Mouse (Mus musculus) T-cell, adult 2 months (primary cell): Measurements from ENCODE around the gene Arpp21.

Experiments used
- DNase-seq: peaks from one replicate; pipeline ENCODE4 v3.0.0; 2022; ENCODE audit warnings: low spot score

The Arpp21 gene

DNA sequence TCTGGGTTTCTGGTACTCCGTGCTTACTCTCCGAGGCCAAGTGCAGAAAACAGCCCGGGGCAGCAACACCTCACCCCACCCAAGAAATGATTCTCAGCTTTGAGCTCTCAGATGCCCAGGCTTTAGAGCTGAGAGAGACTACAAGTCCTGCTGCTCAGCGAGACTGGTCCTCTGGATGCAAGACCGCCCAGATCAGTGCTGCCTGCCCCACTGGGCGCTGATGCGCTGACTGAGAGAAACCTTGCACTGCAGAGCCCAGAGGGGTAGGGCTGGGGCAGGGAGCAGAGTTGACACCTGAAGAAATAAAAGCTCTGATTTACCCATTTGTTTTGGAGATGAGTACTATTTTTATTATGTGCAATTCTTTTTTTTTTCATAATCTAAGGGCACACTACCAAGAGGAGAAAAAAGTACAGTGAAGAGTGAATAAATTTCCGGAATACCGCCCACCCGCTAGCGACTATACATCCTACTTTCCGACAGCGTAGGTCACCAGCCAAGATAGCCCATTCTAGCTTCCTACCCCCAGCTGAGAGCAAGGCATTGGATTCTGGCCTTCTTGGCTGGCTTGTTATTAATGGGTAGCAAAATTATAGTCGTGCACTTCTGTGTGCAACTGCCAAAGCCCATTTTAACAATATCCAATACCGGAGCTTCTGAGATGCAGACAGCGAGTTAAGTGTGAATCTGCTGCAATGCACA is at the start of gene Arpp21:
TSS of gene Arpp21 (minus strand) at position 243 of the 702 bp plus-strand sequence.
- no peak for DNase-seq

DNA sequence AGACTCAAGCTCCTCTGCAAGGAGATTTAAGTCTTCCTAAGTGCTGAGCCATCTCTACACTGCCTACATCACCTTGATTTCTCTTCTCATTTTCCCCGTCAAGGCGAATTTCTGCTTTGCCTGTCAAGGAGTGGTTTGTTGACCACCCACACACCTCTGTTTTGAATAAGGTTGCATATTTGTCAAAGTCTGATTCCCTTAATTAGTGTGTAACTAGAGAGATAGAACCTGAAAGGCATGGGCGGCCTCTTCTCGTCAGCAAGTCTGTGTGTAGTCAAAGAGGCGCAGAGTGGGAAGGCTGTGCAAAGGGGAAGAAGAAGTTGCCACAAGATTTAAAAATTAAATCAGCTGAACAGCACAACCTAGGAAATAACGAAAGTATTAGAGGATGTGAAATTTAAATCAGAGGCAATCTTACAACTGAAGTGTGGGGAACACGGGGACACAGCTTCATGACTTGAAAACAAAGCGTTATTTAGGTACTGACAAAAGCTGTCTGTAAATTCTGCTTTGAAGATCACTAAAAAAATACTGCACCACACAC is 36.8 kb upstream of the Arpp21 start:
- no peak for DNase-seq

DNA sequence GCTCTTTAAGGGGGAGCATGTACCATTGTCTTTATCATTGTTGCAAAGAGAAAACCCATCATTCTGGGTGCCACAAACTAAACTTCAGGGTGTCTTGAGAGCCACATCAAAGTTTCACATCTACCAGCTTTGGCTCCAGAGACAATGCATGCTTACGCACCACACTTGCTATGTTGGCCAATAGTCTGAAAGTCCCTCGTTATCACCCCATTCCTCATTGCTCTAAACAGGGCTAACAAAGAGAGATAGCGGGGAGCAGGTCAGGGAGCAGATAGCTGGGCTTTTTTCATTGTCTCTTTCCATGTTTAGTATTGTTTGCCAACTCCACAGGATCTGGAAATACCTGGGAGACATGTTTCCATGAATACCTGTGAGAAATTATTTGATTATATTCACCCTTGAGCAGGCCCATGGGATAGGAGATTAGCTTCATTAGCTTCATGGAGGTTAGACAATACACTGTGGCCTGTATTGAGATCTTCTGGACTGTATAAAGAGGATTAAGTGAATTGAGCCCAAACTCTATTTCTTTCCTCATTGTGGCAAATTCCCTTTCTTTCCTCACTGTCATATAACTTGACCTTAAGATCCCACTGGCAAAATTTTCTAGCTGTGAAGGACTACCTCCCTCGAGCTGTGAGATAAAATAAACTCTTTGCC is 29.4 kb upstream of the Arpp21 start:
- no peak for DNase-seq

DNA sequence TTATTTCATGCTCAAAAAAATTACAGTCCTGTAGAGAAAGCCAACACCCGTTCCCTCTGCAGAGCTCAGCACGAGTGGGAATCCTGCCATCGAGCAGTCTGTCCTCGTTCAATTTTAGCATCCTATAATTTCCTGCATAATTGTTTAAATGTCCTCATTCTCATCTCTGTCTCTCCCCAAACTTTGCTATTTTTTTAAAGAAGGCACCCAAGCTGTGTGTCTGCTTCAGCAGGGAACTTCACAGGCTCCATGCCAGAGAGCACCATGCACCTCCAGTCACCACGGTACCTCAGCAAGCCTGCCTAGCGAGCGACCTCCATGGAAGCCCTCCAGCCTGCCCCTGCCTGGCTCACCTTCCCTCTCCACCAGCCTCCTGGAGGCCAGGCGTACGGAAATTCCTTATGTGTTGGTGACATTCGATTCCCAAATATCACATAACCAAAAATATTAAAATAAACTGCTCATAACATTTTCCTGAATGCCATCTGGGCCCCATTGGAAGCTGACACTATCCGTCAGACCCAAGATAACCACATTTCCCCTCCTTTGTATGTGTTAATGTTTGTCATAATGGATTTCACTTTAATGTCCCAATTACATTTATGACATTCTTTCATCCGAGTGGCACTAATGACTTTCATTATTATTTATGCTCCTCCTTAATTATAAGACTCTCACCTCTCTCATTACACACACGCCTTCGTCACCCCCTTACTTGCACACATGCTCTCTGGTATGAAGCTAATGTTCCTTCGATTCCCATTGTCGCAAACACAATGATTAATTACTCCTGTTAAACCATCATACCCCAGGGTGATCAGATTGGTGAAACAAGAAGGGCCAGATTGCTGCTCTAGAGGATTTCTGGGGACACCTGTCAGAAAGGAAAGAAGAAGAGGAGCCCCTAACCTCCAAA is 26.5 kb upstream of the Arpp21 start:
- DNase-seq = no peak

DNA sequence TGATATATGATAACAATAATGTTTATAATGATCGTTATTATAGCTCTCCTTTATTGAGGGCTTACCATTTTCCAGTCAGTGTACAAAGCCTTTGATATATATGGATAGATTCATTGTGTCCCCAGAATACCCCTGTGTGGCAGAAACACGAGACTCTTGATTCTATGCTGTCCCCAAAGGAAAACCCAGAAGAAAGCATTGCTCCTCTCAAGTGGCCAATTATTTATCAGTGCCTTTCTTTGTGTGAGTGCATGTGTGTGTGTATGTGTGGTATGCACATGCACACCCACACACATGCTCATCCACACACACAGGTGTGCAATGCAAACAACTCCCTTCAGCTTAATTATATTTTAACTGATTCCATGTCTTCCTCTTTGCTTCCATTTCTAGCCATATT is 25.8 kb upstream of the Arpp21 start:
- no peak for DNase-seq

DNA sequence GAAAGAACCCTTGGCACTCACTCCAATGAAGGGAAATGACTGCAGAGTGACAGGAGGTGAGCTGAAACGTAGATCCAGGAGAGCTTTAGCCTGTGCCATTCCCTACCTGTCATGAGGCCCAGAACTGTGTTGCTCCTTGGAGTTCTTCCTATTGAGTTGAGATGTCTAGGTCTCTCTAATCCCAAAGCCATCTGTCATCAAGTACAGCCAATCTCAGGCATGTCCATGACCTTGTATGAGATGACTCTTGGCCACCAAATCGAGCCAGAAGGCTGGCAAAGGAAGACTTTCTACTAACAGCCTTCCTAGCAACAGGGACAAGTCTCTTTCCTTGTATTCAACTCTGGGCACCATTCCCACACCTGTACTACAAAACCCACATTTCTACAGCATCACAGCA is 25.0 kb upstream of the Arpp21 start:
- DNase-seq = no peak

DNA sequence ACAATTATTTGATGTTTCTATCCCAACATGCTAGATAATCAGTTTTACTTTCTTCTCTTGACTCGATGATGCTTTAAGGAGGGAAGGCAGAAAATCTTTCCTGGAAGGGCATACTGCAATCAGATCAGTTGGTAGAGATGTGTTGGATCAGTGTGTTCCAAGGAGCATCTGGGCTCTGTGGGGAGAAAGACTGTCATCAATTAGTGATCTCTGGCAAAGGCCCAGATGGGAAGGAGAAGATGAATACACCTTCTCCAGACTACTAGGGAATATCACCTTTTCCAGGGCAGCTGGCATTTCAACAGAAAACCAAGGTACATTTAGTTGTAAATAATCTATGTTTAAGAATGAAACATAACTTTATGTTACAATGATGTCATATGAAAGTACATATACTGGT is 22.8 kb upstream of the Arpp21 start:
- no peak for DNase-seq

DNA sequence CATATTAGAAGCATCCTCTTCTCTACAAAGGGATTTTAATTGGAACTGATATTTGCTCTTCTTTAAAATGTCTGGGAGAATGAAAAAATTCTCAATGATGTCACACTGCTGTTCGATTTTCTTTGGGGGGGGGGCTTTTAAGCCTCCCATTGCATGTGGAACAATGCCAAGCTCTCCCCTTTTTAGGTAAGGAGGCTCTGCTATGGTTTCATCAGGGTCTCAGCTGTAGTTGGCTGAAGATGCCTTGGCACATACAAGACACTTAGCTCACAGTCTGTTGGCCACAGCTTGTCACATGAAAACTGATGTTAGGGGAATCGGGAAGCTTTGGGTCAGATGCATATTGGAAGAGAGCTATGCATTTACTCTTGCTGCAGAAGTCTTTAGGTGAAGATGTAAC is 20.2 kb upstream of the Arpp21 start:
- DNase-seq = no peak

DNA sequence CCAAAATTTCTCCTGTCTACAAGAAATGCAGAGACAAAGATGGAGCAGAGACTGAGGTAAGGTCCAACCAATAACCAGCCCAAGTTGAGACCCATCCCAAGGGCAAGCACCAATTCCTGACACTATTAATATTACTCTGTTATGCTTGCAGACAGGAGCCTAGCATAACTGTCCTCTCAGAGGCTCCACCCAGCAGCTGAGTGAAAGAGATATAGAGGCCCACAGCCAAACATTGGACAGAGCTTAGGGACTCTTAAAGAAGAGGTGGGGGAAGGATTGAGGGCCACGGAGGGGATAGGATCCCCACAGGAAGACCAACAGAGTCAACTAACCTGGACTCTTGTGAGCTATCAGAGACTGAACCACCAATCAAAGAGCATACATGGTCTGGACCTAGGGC is 18.0 kb upstream of the Arpp21 start:
- no peak for DNase-seq

DNA sequence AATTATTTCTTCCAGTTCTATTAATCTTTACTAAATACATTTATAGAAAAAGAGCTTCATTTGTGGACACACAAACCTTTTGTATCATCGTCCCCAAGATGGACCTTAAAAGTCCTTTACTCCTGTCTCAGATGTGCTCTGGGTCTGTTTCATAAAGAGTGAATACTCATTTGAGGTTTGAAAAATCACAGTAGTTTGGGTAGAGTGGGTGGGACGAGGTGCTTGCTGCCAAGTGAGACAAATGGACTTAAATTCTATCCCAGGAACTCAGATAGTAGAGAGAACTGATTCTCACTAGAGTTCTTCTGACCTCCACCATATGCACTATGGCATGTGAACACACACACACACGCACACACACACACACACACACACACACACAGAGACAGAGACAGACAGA is 16.1 kb upstream of the Arpp21 start:
- DNase-seq = no peak

DNA sequence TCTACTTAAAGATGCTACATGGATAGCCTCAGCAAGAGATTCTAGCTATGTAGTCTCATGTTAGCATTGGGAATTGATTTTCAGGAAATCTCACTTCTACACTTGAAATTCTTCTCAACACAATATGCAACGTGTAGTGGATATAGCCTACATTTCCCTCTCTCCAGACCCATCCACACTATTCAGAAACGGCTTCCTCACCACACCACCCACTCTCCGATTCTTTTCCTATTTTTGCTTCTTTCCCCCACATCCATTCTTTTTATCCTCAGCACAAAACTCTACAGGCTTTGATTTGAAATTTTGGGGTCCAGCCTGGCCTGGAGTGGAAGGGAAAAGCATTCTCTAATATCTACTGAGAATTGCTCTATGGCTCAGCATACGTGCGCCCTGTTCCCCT is 15.6 kb upstream of the Arpp21 start:
- DNase-seq = no peak

DNA sequence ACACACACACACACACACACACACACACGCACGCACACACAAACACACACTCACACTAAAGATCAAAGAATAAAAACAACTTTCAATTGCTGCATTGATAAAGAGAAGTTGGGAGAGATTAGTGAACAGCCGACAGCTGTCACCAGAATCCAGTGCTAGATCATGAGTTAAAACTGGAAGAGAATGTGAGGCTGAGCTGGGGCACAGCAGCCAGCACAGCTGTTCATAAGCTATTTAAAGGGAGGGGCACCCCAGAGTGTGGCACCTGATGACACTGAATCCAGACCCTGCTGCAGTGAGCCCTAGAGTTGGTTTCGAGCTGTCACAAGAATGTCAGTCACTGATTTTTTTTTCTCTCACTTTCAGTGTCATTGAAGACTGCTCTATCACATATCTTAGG is 14.0 kb upstream of the Arpp21 start:
- no peak for DNase-seq

DNA sequence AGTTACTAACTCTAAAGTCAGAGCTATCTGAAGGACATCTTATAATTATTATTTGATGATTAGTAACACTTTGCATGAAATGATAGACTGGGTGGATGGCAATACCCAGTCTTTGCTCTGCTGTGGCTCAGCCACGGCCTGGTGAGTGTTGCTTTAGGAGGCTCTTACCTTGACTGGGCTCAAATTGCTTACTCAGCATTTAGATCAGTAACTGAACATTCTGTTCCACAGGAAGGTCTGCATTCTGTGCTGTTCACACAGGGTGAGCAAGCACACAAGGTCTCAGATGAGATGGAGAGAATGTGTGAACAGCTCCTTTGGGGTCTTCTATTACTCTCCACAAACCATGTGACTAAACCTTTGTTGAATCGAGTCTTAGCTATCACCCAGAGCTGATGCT is 11.4 kb upstream of the Arpp21 start:
- no peak for DNase-seq

DNA sequence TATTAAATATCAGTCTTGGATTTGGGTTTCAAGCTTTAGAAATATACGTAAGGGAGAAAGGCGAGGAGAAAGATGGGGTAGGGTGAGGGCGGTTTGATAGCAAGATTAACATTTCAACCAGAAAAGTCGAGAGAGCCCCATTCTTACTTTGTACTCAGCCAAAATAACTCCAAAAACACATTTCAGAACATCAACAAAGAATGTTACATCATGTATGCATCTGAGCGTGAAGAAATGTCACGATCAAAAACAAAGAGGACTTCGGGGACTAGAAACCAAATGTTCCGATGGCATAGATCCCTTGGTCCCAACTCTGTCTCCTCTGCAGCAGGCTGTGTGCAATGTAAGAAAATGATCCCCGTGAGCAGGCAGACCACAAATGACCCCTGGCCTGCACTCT is 2.4 kb upstream of the Arpp21 start:
- no peak for DNase-seq

DNA sequence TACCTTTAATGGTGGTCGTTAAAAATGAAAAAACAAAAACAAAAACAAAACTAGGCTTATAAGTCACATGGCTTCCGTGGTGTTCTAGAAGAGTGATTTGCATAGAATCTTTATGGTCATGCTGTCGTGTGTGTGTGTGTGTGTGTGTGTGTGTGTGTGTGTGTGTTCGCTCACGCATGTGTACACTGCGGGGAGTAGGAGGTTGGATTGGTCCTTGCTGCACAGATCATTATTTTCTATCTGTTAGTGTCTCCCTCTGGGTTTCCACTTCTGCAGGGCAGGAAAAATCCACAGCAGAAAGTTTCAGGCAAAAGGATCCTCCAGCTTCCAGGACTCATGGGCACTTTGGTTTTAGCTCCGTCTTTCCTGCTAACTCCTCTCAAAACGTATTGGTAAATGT is 813 bp upstream of the Arpp21 start:
- DNase-seq = no peak

DNA sequence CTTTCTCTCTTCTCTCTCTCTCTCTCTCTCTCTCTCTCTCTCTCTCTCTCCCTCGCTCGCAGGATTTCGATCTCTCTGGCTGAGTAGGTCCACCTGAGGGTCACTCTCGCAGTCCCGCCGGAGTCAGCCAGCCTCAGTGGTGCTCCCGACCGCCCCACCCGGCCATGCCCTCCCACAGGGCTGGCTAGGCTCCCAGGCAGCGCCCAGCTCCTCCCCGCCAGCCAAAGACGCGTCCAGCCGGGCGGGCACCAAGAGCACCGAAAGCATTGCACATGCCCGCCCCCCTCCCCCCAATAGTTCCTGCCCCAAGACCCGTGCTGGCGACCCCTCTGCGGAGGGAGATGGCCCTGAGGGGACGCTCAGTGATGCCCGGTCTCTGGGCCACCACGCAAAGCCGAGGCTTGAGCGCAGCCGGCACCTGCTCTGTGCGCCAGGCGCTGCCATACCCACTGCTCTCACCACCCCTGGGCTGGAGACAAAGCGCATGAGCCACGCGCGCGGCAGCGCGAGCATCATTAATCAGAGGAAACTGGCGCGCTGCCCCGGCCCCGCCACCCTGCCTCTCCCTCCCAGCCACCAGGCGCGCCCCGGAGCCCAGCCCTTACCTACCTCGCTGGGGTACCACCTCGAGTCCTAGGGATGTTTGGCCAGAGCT is 570 bp downstream of the Arpp21 start:
- DNase-seq = peak; percentile 22

DNA sequence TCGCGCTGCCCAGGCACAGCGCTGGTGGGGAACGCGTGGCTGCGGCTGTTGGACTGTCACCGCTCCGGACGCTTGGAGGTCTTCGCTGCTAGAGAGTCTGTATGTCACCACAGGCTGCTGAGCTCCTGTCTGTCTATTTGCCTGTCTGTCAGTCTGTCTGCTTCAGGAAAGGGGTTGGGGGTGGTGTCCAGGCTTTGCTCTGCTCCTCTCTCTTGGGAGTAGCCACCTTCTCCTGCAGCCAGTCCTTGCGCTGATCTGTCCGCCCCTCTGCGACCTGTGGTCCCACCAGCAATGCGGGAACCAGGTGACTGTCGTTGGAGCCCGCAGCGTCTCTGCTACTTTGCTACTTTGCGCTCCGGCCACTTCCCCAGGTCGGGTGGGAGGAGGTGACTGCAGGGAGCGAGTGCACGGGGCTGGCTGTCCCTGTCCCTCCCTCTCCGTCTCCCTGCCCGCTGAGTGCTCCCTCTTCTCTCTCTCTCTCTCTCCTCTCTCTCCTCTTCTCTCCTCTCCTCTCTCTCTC is 1.2 kb downstream of the Arpp21 start:
- peak; percentile 5 for DNase-seq

DNA sequence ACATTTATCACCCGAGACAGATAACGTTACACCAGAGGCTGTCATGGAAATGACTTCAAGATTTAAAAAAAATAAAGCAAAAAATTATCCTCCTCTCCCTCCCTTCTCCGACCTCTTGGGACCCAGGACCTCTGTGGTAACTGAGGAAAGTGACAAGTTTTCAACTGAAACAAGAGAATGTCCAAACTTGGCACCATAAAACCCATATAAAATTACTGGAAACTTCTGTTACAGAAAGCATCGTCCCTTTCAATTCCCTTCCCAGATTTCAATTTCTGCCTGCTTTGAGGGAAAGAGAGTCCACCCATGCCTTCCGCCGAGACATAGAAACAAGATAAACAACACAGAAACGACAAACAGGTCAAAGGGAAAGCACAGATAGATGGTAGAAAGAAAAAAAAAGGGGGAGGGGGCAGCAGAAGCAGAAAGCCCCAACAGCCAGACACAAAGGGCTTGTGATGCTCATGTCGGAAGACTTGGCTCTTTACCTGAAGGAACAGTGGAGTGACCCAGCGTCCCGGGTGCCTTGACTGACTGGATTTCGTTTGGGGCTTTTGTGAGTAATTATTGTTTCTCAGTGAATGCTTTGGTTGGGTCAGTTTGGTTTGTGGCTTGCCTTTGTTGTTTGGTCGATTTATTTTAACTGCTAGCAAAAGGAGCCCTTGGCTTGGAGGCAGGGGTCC is 1.8 kb downstream of the Arpp21 start:
- DNase-seq = no peak

DNA sequence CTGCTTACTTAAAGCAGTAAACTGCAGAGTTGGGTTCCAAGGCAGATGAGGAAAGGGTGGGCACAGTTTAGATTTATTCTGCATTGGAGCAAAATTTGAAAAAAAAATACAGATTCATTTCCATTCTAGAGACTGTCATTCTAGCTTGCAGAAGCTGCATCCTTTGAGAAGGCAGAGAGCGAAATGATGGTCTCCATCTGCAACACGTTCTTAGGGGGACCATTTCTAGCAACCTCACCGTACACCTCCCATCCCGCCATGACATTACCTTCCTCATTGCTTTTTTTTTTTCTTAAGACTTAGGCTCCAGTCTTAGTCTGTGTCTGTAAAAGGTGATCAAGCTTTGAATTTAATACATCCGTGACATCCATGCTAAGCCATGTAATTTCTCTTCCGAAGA is 2.4 kb downstream of the Arpp21 start:
- DNase-seq = no peak

DNA sequence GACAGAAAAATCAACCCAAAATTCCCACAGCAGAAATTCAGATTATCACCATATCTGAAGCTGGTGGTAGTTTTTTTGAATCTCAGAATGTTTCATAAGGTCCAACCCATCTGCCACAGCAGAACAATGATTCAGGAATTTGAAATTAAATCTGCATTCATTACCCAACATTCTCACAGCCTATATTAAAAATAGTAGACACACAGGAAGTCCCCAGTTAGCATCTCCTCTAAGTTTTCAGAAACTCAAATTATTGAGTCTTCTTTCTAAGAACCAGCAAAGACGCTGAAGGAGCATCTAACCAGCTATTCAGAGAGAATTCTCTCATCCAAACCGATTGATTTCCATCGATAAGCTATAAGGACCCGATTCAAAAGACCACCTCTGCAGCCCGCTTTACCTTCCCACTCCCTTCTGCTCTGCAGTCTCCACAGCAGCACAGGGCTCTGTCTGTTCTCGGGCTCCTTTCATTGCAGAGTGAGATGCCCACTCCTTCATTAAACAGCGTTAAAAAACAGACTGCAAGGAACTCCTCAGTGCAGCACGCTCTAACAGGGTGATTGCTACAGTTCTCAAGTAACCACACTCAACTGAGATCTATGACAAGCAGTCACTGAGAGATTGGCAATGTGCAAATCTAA is 3.7 kb downstream of the Arpp21 start:
- no peak for DNase-seq

DNA sequence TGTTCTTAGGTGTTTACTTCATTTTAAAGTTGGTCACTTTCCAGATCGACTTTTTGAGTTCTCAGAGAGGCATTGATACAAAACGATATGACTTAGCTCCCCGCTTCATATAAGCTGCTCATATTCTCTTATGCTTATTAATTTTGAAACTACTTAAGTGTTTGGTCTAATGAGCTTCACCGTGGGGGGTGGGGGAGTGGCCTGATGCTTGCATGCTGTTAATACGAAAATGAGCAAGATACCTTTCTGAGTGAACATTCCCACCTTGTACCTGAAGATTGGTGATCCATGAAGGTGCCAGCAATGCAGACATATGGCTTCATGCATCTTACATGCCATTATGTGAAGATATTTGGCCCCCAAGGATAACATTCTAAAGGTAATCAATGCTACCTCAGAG is 4.4 kb downstream of the Arpp21 start:
- DNase-seq = no peak
